Mouse (Mus musculus) cerebellum, adult 9-10 months (tissue): ENCODE measurements around the gene Magea1.
"Not testable (repeated sequence)": the region's sequence is repeated elsewhere in the genome, so short reads cannot be mapped to it uniquely, and the experiment has no call there.

Experiments
- DNase-seq: peaks from one replicate; pipeline ENCODE4 v3.0.0; 2022

Magea1 gene

GRCm38 (mm10) chrX:155089693-155090092 is at the start of gene Magea1:
TSS of gene Magea1 (minus strand) at chrX:155089793.
- DNase-seq, result not testable (repeated sequence)

DNA sequence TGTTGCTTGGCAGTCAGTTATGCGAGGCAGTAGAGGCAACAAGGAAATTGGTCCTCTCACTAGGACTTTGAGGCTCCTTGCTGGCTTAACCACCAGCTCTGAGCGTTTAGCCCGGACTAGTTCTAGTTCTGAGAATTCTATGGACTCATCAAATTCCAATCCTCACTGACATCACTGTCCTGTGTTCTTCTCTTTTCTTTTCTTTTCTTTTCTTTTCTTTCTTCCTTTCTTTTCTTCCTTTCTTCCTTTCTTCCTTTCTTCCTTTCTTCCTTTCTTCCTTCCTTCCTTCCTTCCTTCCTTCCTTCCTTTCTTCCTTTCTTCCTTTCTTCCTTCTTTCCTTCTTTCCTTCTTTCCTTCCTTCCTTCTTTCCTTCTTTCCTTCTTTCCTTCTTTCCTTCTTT is 38.7 kb upstream of the Magea1 start, which contains the start of gene Cldn34b2:
TSS of gene Cldn34b2 (minus strand) at position 101 of the 400 bp plus-strand sequence.
- not testable (repeated sequence) for DNase-seq

DNA sequence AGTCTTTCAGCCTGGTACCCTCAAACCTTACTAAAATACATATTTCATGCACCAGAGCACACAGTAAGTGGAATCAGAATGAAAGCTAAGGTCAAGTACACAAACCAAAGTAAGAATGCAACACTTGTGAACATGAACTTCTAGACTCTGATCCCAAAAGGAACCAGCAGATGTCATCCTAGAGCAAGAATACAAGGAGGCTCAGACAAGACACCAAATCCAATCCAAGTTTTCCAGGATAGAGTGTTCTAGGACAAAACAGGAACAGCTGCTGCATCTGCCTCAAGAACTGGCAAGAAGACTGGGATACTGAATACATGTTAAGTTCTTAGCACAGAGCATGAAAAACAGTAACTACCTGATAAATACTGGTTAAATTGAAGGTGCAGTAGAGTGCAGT is 8.4 kb upstream of the Magea1 start:
- DNase-seq, result peak; percentile 6

- not testable (repeated sequence) for DNase-seq
These were observed 4.0 kb upstream of the Magea1 start, which contains the start of gene Magea2 for GRCm38 (mm10) chrX:155093566-155093965. TSS of gene Magea2 (minus strand) at chrX:155093666.

DNA sequence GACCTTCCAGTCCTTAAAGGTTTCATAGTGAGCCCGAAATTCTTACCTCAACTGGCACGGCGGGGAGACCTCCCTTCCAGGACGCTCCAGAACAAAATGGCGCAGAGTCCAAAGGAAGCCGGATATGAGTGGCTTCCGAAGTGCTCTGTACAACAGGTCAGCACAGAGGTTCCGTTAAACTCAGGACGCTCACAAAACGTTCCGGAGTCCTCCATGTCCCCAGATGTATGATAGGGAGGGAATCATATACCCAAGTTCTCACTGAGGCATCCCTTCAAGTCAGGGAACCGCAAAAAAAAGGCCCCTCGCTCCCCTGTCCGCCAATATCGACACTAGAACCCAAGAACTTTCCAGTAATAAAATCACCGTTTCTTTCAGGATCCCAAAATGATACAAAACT is 26.5 kb downstream of the Magea1 start, which contains the start of gene Magea5:
TSS of gene Magea5 (minus strand) at position 101 of the 400 bp plus-strand sequence.
- DNase-seq, result not testable (repeated sequence)
